Mouse (Mus musculus) kidney, postnatal 0 days (tissue): ENCODE measurements around the gene Ajm1. TPM values are rescaled to one million over a fixed set of nuclear protein-coding genes. Genes with fewer than 3 reads are reported as not detected.

Experiments used
- ATAC-seq: fragments of 200-750 bp; cut with Nextera tagmentation; replicated peaks from 2 replicates; pipeline ENCODE4 v1.8.0; 2017; ENCODE audit warnings: low read depth, moderate number of reproducible peaks, moderate TSS enrichment, moderate library complexity; ENCODE audit not compliant: low FRiP score
- DNase-seq: peaks from one replicate; pipeline ENCODE4 v3.0.0-alpha.2; 2016; ENCODE audit warnings: low spot score
- H3K27ac ChIP-seq: fragments of 300-500 bp; sonication (generic); 2 replicates; pipeline ENCODE4 v1.5.1; 2014; ENCODE audit warnings: mild to moderate bottlenecking
- H3K27me3 ChIP-seq: fragments of 300-500 bp; sonication (generic); 2 replicates; pipeline ENCODE4 v1.6.1; 2014; ENCODE audit warnings: low read length, mixed read lengths; ENCODE audit not compliant: insufficient read depth
- H3K36me3 ChIP-seq: fragments of 300-500 bp; sonication (generic); 2 replicates; pipeline ENCODE4 v1.6.1; 2014; ENCODE audit warnings: low read length, mixed read lengths; ENCODE audit not compliant: insufficient read depth
- H3K4me1 ChIP-seq: fragments of 300-500 bp; sonication (generic); replicated peaks from 2 replicates; pipeline ENCODE4 v1.6.1; 2014; ENCODE audit warnings: antibody characterized with exemption, low read length, mixed read lengths; ENCODE audit not compliant: insufficient read depth
- H3K4me2 ChIP-seq: fragments of 300-500 bp; sonication (generic); 2 replicates; pipeline ENCODE4 v1.6.1; 2014; ENCODE audit warnings: mild to moderate bottlenecking, low read length, moderate library complexity, mixed read lengths
- H3K4me3 ChIP-seq: fragments of 300-500 bp; sonication (generic); replicated peaks from 2 replicates; pipeline ENCODE4 v1.5.1; 2014; ENCODE audit warnings: low read depth, low read length
- H3K9ac ChIP-seq: fragments of 300-500 bp; sonication (generic); 2 replicates; pipeline ENCODE4 v1.6.1; 2014; ENCODE audit warnings: low read depth, low read length
- H3K9me3 ChIP-seq: fragments of 300-500 bp; sonication (generic); replicated peaks from 2 replicates; pipeline ENCODE4 v1.6.1; 2016; ENCODE audit warnings: low read length, inconsistent platforms, mixed read lengths
- CTCF ChIP-seq: IDR thresholded peaks from 2 replicates; pipeline ENCODE4 v1.5.1; 2016; ENCODE audit warnings: antibody characterized with exemption, low read depth, mild to moderate bottlenecking, moderate library complexity
- WGBS: fragments of 180-500 bp; shearing (Covaris S2); extraction: QIAGEN DNeasy Blood & Tissue Kit; methylation state at CpG from one replicate; pipeline ENCODE4 v1.1.7; 2014; 5-methylcytosine and 5-hydroxymethylcytosine counted together
- polyA plus RNA-seq: library from polyadenylated mRNA; unstranded; fragments of >200 nt; fragmentation: Nextera tagmentation; extraction: Ambion mirVana; gene quantifications from 2 replicates; pipeline ENCODE4 v1.2.1, GENCODE M21; 2015

The Ajm1 gene
- polyA plus RNA-seq, 1 experiment from 2014 or later, result 0.16 TPM

GRCm38 (mm10) chr2:25540541-25540948 lies 41.0 kb downstream of the Ajm1 start:
- Histone ChIP-seq H3K27ac (peak overlapping the region; percentile 82), H3K36me3 (peaks cover 24% of the 10 kb centered on the region; the same call in 1 of the 2 replicates), H3K27me3 (no peaks in the 10 kb centered on the region), H3K4me3 (no peak overlapping the region), H3K4me2 (no peak overlapping the region), H3K9me3 (no peaks in the 10 kb centered on the region), H3K9ac (no peak overlapping the region), H3K4me1 (peaks cover 8% of the 10 kb centered on the region; the same call in 1 of the 2 replicates)
- no peak for DNase-seq
- TF ChIP-seq CTCF, result no peak
- WGBS, result 70% methylated on average over 4 of the region's 4 CpGs
- ATAC-seq, result peak; percentile 64

GRCm38 (mm10) chr2:25536531-25536930 lies 45.0 kb downstream of the Ajm1 start:
- no peak for DNase-seq
- no peak overlapping the region for H3K9ac ChIP-seq

DNA sequence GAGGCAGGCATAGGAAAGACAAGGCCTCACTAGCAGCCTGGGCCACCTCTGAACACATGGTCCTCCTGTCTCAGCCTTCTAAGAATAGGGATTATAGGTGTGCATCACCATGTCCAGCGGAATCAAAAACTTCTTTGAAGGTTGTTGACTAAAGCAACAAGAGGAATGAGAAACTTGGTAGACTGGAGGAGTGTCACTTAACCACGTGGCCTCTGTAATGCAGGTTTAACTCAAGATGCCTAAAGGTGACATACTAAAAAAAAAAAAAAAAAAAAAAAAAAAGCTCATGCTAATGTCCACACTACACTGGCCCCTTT lies 46.7 kb downstream of the Ajm1 start:
- no peak for DNase-seq
- Histone ChIP-seq H3K9ac (no peak overlapping the region), H3K4me3 (no peak overlapping the region), H3K27me3 (no peaks in the 10 kb centered on the region), H3K9me3 (no peaks in the 10 kb centered on the region), H3K4me1 (no peaks in the 10 kb centered on the region; the same call in 1 of the 2 replicates), H3K4me2 (no peak overlapping the region), H3K27ac (no peak overlapping the region), H3K36me3 (peaks cover 58% of the 10 kb centered on the region; the same call in 1 of the 2 replicates)
- no peak for ATAC-seq
- no peak for TF ChIP-seq CTCF
- WGBS, result 94% methylated on average over 2 of the region's 2 CpGs

More at GRCm38 (mm10) chr2:25536531-25536930, 45.0 kb downstream of the Ajm1 start:
- Histone ChIP-seq H3K9me3 (no peaks in the 10 kb centered on the region), H3K27ac (no peak overlapping the region), H3K4me2 (no peak overlapping the region), H3K27me3 (no peaks in the 10 kb centered on the region), H3K36me3 (peaks cover 46% of the 10 kb centered on the region; the same call in 1 of the 2 replicates), H3K4me3 (no peak overlapping the region), H3K4me1 (peaks cover 4% of the 10 kb centered on the region; the same call in 1 of the 2 replicates)
- ATAC-seq, result no peak
- WGBS, result 84% methylated on average over 8 of the region's 8 CpGs
- TF ChIP-seq CTCF, result no peak

DNA sequence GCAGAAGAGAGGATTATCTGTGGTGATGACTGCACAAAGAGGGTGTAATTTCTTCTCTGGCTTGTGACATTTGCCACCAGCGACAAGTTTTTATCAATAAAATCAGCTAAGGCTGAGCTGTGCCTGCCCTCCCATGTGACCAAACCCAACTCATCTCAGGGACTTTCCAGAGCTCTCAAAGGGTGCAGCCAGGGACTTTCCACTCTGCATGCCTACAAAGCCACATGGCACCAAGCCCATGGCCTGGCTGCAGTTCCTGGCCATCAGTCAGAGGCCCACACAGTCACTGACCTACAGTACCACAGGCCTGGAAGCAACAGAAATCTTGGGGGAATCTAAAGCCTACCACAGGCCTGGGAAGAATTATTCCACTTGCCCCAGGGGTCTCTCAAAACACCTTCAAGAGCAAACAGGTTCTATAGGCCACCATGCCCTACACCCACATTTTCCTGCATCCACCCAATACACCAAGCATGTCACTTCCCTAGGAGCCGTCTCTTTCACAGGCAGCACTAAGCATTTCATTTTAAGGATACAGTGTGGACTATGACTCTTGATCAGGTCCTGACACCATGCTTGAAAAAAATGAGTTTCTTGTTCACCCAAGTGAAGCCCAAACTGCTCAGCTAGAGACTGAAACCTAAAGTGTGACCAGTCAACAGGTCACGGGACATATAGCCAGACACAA lies 47.2 kb downstream of the Ajm1 start:
- H3K4me1 ChIP-seq, result no peaks in the 10 kb centered on the region
- no peak for DNase-seq
- H3K4me3 ChIP-seq, result no peak overlapping the region
- H3K4me2 ChIP-seq, result no peak overlapping the region
- 0 out of 2 replicates have a peak overlapping the region, but pooled peaks have one; percentile 13 for H3K27ac ChIP-seq
- no peaks in the 10 kb centered on the region for H3K9me3 ChIP-seq
- no peak overlapping the region for H3K9ac ChIP-seq
- no peak for ATAC-seq
- H3K36me3 ChIP-seq, result peaks cover 60% of the 10 kb centered on the region
- H3K27me3 ChIP-seq, result no peaks in the 10 kb centered on the region
- WGBS, result 82% methylated on average over 3 of the region's 3 CpGs
- TF ChIP-seq CTCF, result no peak

DNA sequence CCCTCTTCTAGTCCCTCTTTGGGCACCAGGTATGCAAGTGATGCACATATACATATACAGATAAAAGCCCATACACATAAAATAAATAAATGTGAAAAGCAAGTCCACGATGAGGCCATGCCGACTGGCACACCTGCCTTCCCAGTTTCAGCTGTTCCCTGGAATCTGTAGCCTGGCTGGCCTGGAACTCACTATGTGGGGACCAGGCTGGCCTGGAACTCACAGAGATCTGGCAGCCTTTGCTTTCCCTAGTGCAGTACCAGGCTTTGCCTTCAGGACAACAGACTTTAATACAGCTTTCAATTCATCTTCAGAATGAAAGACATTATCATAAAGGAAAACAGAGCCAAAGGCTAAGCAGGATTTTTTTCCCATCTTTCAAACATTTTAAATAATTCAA lies 47.9 kb downstream of the Ajm1 start:
- Histone ChIP-seq H3K27ac (no peak overlapping the region), H3K4me1 (no peaks in the 10 kb centered on the region), H3K9me3 (no peaks in the 10 kb centered on the region), H3K9ac (no peak overlapping the region), H3K4me2 (no peak overlapping the region), H3K4me3 (no peak overlapping the region), H3K36me3 (peaks cover 66% of the 10 kb centered on the region), H3K27me3 (no peaks in the 10 kb centered on the region)
- ATAC-seq (no peak), DNase-seq (no peak)
- 91% methylated on average over 2 of the region's 2 CpGs for WGBS
- TF ChIP-seq CTCF, result no peak

GRCm38 (mm10) chr2:25526510-25527302 lies 54.9 kb downstream of the Ajm1 start:
- no peak for DNase-seq
- whole genome bisulfite sequencing, result 86% methylated on average over 9 of the region's 9 CpGs
- ATAC-seq, result no peak

More at GRCm38 (mm10) chr2:25526510-25527302, 54.9 kb downstream of the Ajm1 start:
- Histone ChIP-seq H3K4me1 (no peaks in the 10 kb centered on the region), H3K9me3 (no peaks in the 10 kb centered on the region), H3K27ac (no peak overlapping the region), H3K9ac (no peak overlapping the region), H3K4me3 (no peak overlapping the region), H3K27me3 (no peaks in the 10 kb centered on the region), H3K4me2 (no peak overlapping the region), H3K36me3 (peaks cover 69% of the 10 kb centered on the region)
- no peak for TF ChIP-seq CTCF

Other genes starting within 250 kb of the Ajm1 start
- 57.9 and 59.6 TPM in 2 replicates for gene Man1b1, start 249.4 kb downstream of the Ajm1 start, polyA plus RNA-seq
- 28.5 and 31.5 TPM in 2 replicates for gene Dpp7, start 225.4 kb downstream of the Ajm1 start, polyA plus RNA-seq
- gene Uap1l1, start 216.1 kb downstream of the Ajm1 start, polyA plus RNA-seq, result 80.5 and 92.8 TPM in 2 replicates
- gene Sapcd2, start 209.4 kb downstream of the Ajm1 start, polyA plus RNA-seq, result 17.9 and 19.3 TPM in 2 replicates
- 6.9 and 7.8 TPM in 2 replicates for gene Entpd2, start 185.9 kb downstream of the Ajm1 start, polyA plus RNA-seq
- gene Npdc1, start 182.4 kb downstream of the Ajm1 start, polyA plus RNA-seq, result 43.9 and 49.9 TPM in 2 replicates
- 0.06 TPM in 1 of 2 replicates, not detected in the other for gene Fut7, start 158.5 kb downstream of the Ajm1 start, polyA plus RNA-seq
- gene Abca2, start 153.1 kb downstream of the Ajm1 start, polyA plus RNA-seq, result 9.7 and 9.8 TPM in 2 replicates
- 7.7 and 10.3 TPM in 2 replicates for gene Clic3, start 124.9 kb downstream of the Ajm1 start, polyA plus RNA-seq
- 42.0 and 45.0 TPM in 2 replicates for gene Paxx, start 120.7 kb downstream of the Ajm1 start, polyA plus RNA-seq
- 11.5 and 13.1 TPM in 2 replicates for gene Ptgds, start 111.7 kb downstream of the Ajm1 start, polyA plus RNA-seq
- gene Lcn12, start 87.8 kb downstream of the Ajm1 start, polyA plus RNA-seq, result not detected in 2 replicates
- gene Fbxw5, start 81.0 kb downstream of the Ajm1 start, polyA plus RNA-seq, result 65.7 and 71.1 TPM in 2 replicates
- 7.9 and 9.6 TPM in 2 replicates for gene C8g, start 80.0 kb downstream of the Ajm1 start, polyA plus RNA-seq
- gene Traf2, start 34.8 kb downstream of the Ajm1 start, polyA plus RNA-seq, result 24.4 and 28.1 TPM in 2 replicates
- gene Edf1, start 23.9 kb downstream of the Ajm1 start, polyA plus RNA-seq, result 351 and 379 TPM in 2 replicates
- gene Mamdc4, start 6.9 kb downstream of the Ajm1 start, polyA plus RNA-seq, result 0.59 and 0.85 TPM in 2 replicates
- gene Phpt1, start 6.5 kb downstream of the Ajm1 start, polyA plus RNA-seq, result 197 TPM in 2 replicates
- 45.6 and 56.9 TPM in 2 replicates for gene Rabl6, start 26.8 kb upstream of the Ajm1 start, polyA plus RNA-seq
- 0.32 and 0.34 TPM in 2 replicates for gene Ccdc183, start 35.9 kb upstream of the Ajm1 start, polyA plus RNA-seq
- gene Tmem141, start 40.2 kb upstream of the Ajm1 start, polyA plus RNA-seq, result 41.7 and 43.8 TPM in 2 replicates
- 1.7 and 2.2 TPM in 2 replicates for gene Fcna, start 46.3 kb upstream of the Ajm1 start, polyA plus RNA-seq
- gene Lcn8, start 71.4 kb upstream of the Ajm1 start, polyA plus RNA-seq, result not detected in 2 replicates
- not detected in 2 replicates for gene Lcn5, start 76.2 kb upstream of the Ajm1 start, polyA plus RNA-seq
- not detected in 2 replicates for gene Lcn6, start 95.0 kb upstream of the Ajm1 start, polyA plus RNA-seq
- not detected in 2 replicates for gene Lcn10, start 101.0 kb upstream of the Ajm1 start, polyA plus RNA-seq
- gene Obp2a, start 118.3 kb upstream of the Ajm1 start, polyA plus RNA-seq, result 0.37 TPM in 1 of 2 replicates, not detected in the other
- 94.1 and 94.6 TPM in 2 replicates for gene Bmyc, start 125.0 kb upstream of the Ajm1 start, polyA plus RNA-seq
- gene Obp2b, start 155.3 kb upstream of the Ajm1 start, polyA plus RNA-seq, result not detected in 2 replicates
- not detected in 2 replicates for gene Lcn3, start 183.8 kb upstream of the Ajm1 start, polyA plus RNA-seq
- gene Lcn11, start 195.3 kb upstream of the Ajm1 start, polyA plus RNA-seq, result not detected in 2 replicates
- gene Gm13539, start 200.5 kb upstream of the Ajm1 start, polyA plus RNA-seq, result not detected in 2 replicates
- gene Glt6d1, start 234.1 kb upstream of the Ajm1 start, polyA plus RNA-seq, result not detected in 2 replicates
- not detected in 2 replicates for gene Lcn9, start 241.4 kb upstream of the Ajm1 start, polyA plus RNA-seq